Mouse (Mus musculus) cerebellum, adult (tissue): ENCODE results near the gene Uchl4.

Source experiments
- ATAC-seq: cut with Nextera tagmentation; 2 replicates; pipeline ENCODE4 v1.9.2; 2017; ENCODE audit warnings: mild to moderate bottlenecking, moderate library complexity, mixed read lengths; ENCODE audit not compliant: insufficient number of reproducible peaks, low FRiP score, low TSS enrichment

The Uchl4 gene

GRCm38 (mm10) chr9:64271249-64271648 is 36.2 kb downstream of the Uchl4 start:
- no peak for ATAC-seq

GRCm38 (mm10) chr9:64272611-64273010 is 37.6 kb downstream of the Uchl4 start:
- no peak for ATAC-seq

GRCm38 (mm10) chr9:64273757-64274156 is 38.8 kb downstream of the Uchl4 start:
- ATAC-seq, result no peak

GRCm38 (mm10) chr9:64274291-64274690 is 39.3 kb downstream of the Uchl4 start:
- no peak for ATAC-seq

GRCm38 (mm10) chr9:64274919-64275318 is 39.9 kb downstream of the Uchl4 start:
- no peak for ATAC-seq

GRCm38 (mm10) chr9:64277706-64278105 is 42.7 kb downstream of the Uchl4 start:
- no peak for ATAC-seq

GRCm38 (mm10) chr9:64278665-64279310 is 43.8 kb downstream of the Uchl4 start:
- ATAC-seq, result no peak

GRCm38 (mm10) chr9:64281105-64281780 is 46.2 kb downstream of the Uchl4 start, which contains the start of gene Tipin:
Tipin (plus strand) TSS chr9:64281581.
- ATAC-seq, result peak; percentile 94

GRCm38 (mm10) chr9:64281781-64282178 is 46.8 kb downstream of the Uchl4 start:
- ATAC-seq, result peak; percentile 75; the same call in 1 of the 2 replicates

GRCm38 (mm10) chr9:64282404-64282987 is 47.5 kb downstream of the Uchl4 start:
- no peak for ATAC-seq
